Mouse (Mus musculus): ENCODE data around the gene Babam2. TPM values are rescaled to one million over a fixed set of nuclear protein-coding genes. Genes with fewer than 3 reads are reported as not detected.

Gene Babam2
- polyA plus RNA-seq, 1 experiment from 2014 or later, result 90.2 TPM

GRCm38 (mm10) chr5:31884962-31885361, 187.5 kb downstream of the Babam2 start:
- no peak overlapping the region for H3K9ac ChIP-seq (ENCODE audit: low read depth, low read length)
- H3K4me2 ChIP-seq (ENCODE audit: low read length), result no peak overlapping the region
- H3K4me1 ChIP-seq (replicated peaks; ENCODE audit: insufficient read depth, low read length), result no peaks in the 10 kb centered on the region; the same call in 1 of the 2 replicates
- ATAC-seq (replicated peaks; ENCODE audit: low FRiP score, low read depth), result no peak
- H3K27ac ChIP-seq, result no peak overlapping the region
- 54% methylated on average over 4 of the region's 4 CpGs for WGBS
- DNase-seq (ENCODE audit: low spot score), result no peak
- no peaks in the 10 kb centered on the region for H3K36me3 ChIP-seq (ENCODE audit: insufficient read depth, low read length)
- H3K27me3 ChIP-seq (ENCODE audit: insufficient read depth, low read length), result no peaks in the 10 kb centered on the region
- H3K9me3 ChIP-seq (replicated peaks; ENCODE audit: low read length), result no peaks in the 10 kb centered on the region
- H3K4me3 ChIP-seq (replicated peaks; ENCODE audit: low read depth, low read length), result no peak overlapping the region
- TF ChIP-seq CTCF (IDR thresholded peaks at IDR 0.05; ENCODE audit: low read depth), result no peak

GRCm38 (mm10) chr5:31887590-31887989, 190.1 kb downstream of the Babam2 start:
- ATAC-seq (replicated peaks; ENCODE audit: low FRiP score, low read depth), result no peak
- no peaks in the 10 kb centered on the region for H3K36me3 ChIP-seq (ENCODE audit: insufficient read depth, low read length)
- no peak for TF ChIP-seq CTCF (IDR thresholded peaks at IDR 0.05; ENCODE audit: low read depth)
- H3K9ac ChIP-seq (ENCODE audit: low read depth, low read length), result no peak overlapping the region
- no peak overlapping the region for H3K4me2 ChIP-seq (ENCODE audit: low read length)
- DNase-seq (ENCODE audit: low spot score), result no peak
- WGBS, result 68% methylated on average over 5 of the region's 5 CpGs
- no peak overlapping the region for H3K27ac ChIP-seq
- H3K4me1 ChIP-seq (replicated peaks; ENCODE audit: insufficient read depth, low read length), result no peaks in the 10 kb centered on the region; the same call in 1 of the 2 replicates
- no peaks in the 10 kb centered on the region for H3K27me3 ChIP-seq (ENCODE audit: insufficient read depth, low read length)
- no peaks in the 10 kb centered on the region for H3K9me3 ChIP-seq (replicated peaks; ENCODE audit: low read length)
- no peak overlapping the region for H3K4me3 ChIP-seq (replicated peaks; ENCODE audit: low read depth, low read length)

- no peaks in the 10 kb centered on the region for H3K9me3 ChIP-seq (replicated peaks; ENCODE audit: low read length)
- H3K36me3 ChIP-seq (ENCODE audit: insufficient read depth, low read length), result no peaks in the 10 kb centered on the region
- no peaks in the 10 kb centered on the region; the same call in 1 of the 2 replicates for H3K4me1 ChIP-seq (replicated peaks; ENCODE audit: insufficient read depth, low read length)
- H3K9ac ChIP-seq (ENCODE audit: low read depth, low read length), result no peak overlapping the region
- H3K27me3 ChIP-seq (ENCODE audit: insufficient read depth, low read length), result no peaks in the 10 kb centered on the region
- no peak for ATAC-seq (replicated peaks; ENCODE audit: low FRiP score, low read depth)
- TF ChIP-seq CTCF (IDR thresholded peaks at IDR 0.05; ENCODE audit: low read depth), result no peak
- H3K27ac ChIP-seq, result no peak overlapping the region
- no peak overlapping the region for H3K4me3 ChIP-seq (replicated peaks; ENCODE audit: low read depth, low read length)
- peak; percentile 54 for DNase-seq (ENCODE audit: low spot score)
- WGBS, result 63% methylated on average over 3 of the region's 3 CpGs
- H3K4me2 ChIP-seq (ENCODE audit: low read length), result no peak overlapping the region
These were observed 190.9 kb downstream of the Babam2 start for GRCm38 (mm10) chr5:31888341-31888740.

GRCm38 (mm10) chr5:31892631-31893030, 195.1 kb downstream of the Babam2 start:
- ATAC-seq (replicated peaks; ENCODE audit: low FRiP score, low read depth) (no peak), DNase-seq (ENCODE audit: low spot score) (no peak)
- Histone ChIP-seq H3K9ac (ENCODE audit: low read depth, low read length) (no peak overlapping the region), H3K27me3 (ENCODE audit: insufficient read depth, low read length) (no peaks in the 10 kb centered on the region), H3K4me3 (replicated peaks; ENCODE audit: low read depth, low read length) (no peak overlapping the region), H3K4me2 (ENCODE audit: low read length) (no peak overlapping the region), H3K9me3 (replicated peaks; ENCODE audit: low read length) (no peaks in the 10 kb centered on the region), H3K27ac (no peak overlapping the region), H3K36me3 (ENCODE audit: insufficient read depth, low read length) (no peaks in the 10 kb centered on the region), H3K4me1 (replicated peaks; ENCODE audit: insufficient read depth, low read length) (no peaks in the 10 kb centered on the region)
- 94% methylated on average over 4 of the region's 4 CpGs for WGBS
- TF ChIP-seq CTCF (IDR thresholded peaks at IDR 0.05; ENCODE audit: low read depth), result no peak

DNA sequence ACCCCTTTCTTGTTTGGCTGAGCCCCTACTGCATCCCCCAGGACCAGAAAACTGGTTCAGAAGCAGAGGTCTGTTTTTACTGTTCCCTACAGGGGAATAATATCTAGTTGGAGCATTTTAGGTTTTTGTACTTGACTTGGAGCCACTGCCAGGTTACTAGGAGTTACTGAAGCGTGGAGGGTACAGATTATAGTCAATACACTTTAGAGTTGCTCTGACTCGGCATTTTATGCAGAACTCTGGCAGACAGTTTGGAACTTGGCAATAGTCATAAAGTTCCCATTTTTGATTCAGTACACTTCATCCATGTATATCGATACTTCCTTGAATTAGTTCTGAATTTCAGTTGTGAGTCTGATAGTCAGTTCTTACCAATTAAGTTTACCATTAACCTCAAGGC, 202.4 kb downstream of the Babam2 start:
- DNase-seq (ENCODE audit: low spot score), result no peak

GRCm38 (mm10) chr5:31902144-31902543, 204.7 kb downstream of the Babam2 start:
- H3K4me2 ChIP-seq (ENCODE audit: low read length), result no peak overlapping the region
- H3K9me3 ChIP-seq (replicated peaks; ENCODE audit: low read length), result no peaks in the 10 kb centered on the region
- H3K4me3 ChIP-seq (replicated peaks; ENCODE audit: low read depth, low read length), result no peak overlapping the region
- WGBS, result 74% methylated on average over 2 of the region's 2 CpGs
- no peak for ATAC-seq (replicated peaks; ENCODE audit: low FRiP score, low read depth)
- no peaks in the 10 kb centered on the region for H3K27me3 ChIP-seq (ENCODE audit: insufficient read depth, low read length)
- no peak for DNase-seq (ENCODE audit: low spot score)
- no peaks in the 10 kb centered on the region for H3K36me3 ChIP-seq (ENCODE audit: insufficient read depth, low read length)
- H3K4me1 ChIP-seq (replicated peaks; ENCODE audit: insufficient read depth, low read length), result peaks cover 4% of the 10 kb centered on the region
- TF ChIP-seq CTCF (IDR thresholded peaks at IDR 0.05; ENCODE audit: low read depth), result no peak
- H3K27ac ChIP-seq, result no peak overlapping the region
- no peak overlapping the region for H3K9ac ChIP-seq (ENCODE audit: low read depth, low read length)

More for the DNA sequence above, 202.4 kb downstream of the Babam2 start:
- WGBS, result 79% methylated on average over 3 of the region's 3 CpGs
- Histone ChIP-seq H3K27me3 (ENCODE audit: insufficient read depth, low read length) (no peaks in the 10 kb centered on the region), H3K27ac (no peak overlapping the region), H3K4me1 (replicated peaks; ENCODE audit: insufficient read depth, low read length) (no peaks in the 10 kb centered on the region), H3K36me3 (ENCODE audit: insufficient read depth, low read length) (no peaks in the 10 kb centered on the region), H3K9ac (ENCODE audit: low read depth, low read length) (no peak overlapping the region), H3K4me2 (ENCODE audit: low read length) (no peak overlapping the region), H3K9me3 (replicated peaks; ENCODE audit: low read length) (no peaks in the 10 kb centered on the region), H3K4me3 (replicated peaks; ENCODE audit: low read depth, low read length) (no peak overlapping the region)
- no peak for ATAC-seq (replicated peaks; ENCODE audit: low FRiP score, low read depth)
- TF ChIP-seq CTCF (IDR thresholded peaks at IDR 0.05; ENCODE audit: low read depth), result no peak

DNA sequence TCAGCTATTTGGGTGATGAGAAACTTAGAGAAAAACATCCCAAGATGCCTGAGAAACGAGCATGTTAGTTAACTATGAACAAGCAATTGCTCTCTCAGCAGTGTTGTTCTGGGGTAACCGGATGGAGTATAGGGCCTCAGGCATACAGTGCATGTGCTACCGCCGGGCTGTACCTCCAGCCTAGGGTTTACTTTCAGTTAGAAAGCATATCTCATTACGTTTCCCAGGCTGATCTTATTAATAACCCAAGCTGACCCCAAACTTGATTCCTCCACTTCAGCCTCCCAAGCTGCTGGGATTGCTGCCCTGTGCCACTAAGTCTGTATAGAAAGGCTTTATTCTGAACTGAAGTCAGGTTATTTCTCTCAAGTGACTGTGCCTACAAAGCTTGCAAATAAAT, 205.4 kb downstream of the Babam2 start:
- DNase-seq (ENCODE audit: low spot score) (no peak), ATAC-seq (replicated peaks; ENCODE audit: low FRiP score, low read depth) (no peak)
- Histone ChIP-seq H3K27ac (no peak overlapping the region), H3K4me1 (replicated peaks; ENCODE audit: insufficient read depth, low read length) (peaks cover 4% of the 10 kb centered on the region), H3K36me3 (ENCODE audit: insufficient read depth, low read length) (no peaks in the 10 kb centered on the region), H3K9me3 (replicated peaks; ENCODE audit: low read length) (no peaks in the 10 kb centered on the region), H3K27me3 (ENCODE audit: insufficient read depth, low read length) (no peaks in the 10 kb centered on the region), H3K9ac (ENCODE audit: low read depth, low read length) (no peak overlapping the region), H3K4me3 (replicated peaks; ENCODE audit: low read depth, low read length) (no peak overlapping the region), H3K4me2 (ENCODE audit: low read length) (no peak overlapping the region)
- WGBS, result 47% methylated on average over 5 of the region's 5 CpGs
- TF ChIP-seq CTCF (IDR thresholded peaks at IDR 0.05; ENCODE audit: low read depth), result no peak
